Mouse (Mus musculus) monocyte, adult 59 days (primary cell): ENCODE results near the gene Nyap1. TPM values are rescaled to one million over a fixed set of nuclear protein-coding genes. Genes with fewer than 3 reads are reported as not detected.

Source experiments
- total RNA-seq, 2 experiments: library from RNA; stranded (reverse); gene quantifications; one replicate each; pipeline ENCODE4 v1.2.4; 2023

Gene Nyap1
- 1 to 10 TPM in 1 of 2 experiments, under 1 TPM in 1; 0.94 to 1.2 TPM for total RNA-seq

GRCm38 (mm10) chr5:137741023-137741931, at the start of gene Nyap1:
Gene Nyap1, minus strand, starts transcription at chr5:137741607.

GRCm38 (mm10) chr5:137787151-137787928, 45.9 kb upstream of the Nyap1 start, which contains the start of the genes Mepce and Zcwpw1:
Gene Mepce, minus strand, starts transcription at chr5:137787655.
Gene Zcwpw1, plus strand, starts transcription at chr5:137787798.

GRCm38 (mm10) chr5:137778635-137779034, 37.2 kb upstream of the Nyap1 start, which contains the start of gene Ppp1r35:
Gene Ppp1r35, plus strand, starts transcription at chr5:137778849.

GRCm38 (mm10) chr5:137745214-137746171, 4.1 kb upstream of the Nyap1 start, which contains the start of gene Tsc22d4:
Gene Tsc22d4, plus strand, starts transcription at chr5:137745730.

GRCm38 (mm10) chr5:137684294-137685123, 56.9 kb downstream of the Nyap1 start, which contains the start of gene Agfg2:
Gene Agfg2, minus strand, starts transcription at chr5:137684726.

Other genes starting within 250 kb of the Nyap1 start
- gene Pop7, start 239.1 kb downstream of the Nyap1 start, total RNA-seq, result 10 to 100 TPM; 20.8 to 21.6 TPM
- gene Gigyf1, start 223.1 kb downstream of the Nyap1 start, total RNA-seq, result 10 to 100 TPM; 55.2 to 70.1 TPM
- not detected for gene Epo, start 208.4 kb downstream of the Nyap1 start, total RNA-seq
- 1,000 to 10,000 TPM; 1,007 to 1,026 TPM for gene Gnb2, start 208.1 kb downstream of the Nyap1 start, total RNA-seq
- not detected for gene Actl6b, start 188.1 kb downstream of the Nyap1 start, total RNA-seq
- gene Tfr2, start 171.8 kb downstream of the Nyap1 start, total RNA-seq, result not detected
- 10 to 100 TPM; 44.1 to 47.4 TPM for gene Mospd3, start 140.5 kb downstream of the Nyap1 start, total RNA-seq
- gene Pcolce, start 127.8 kb downstream of the Nyap1 start, total RNA-seq, result 1 to 10 TPM in 1 of 2 experiments, under 1 TPM in 1; 0.70 to 1.3 TPM
- not detected for gene Fbxo24, start 112.6 kb downstream of the Nyap1 start, total RNA-seq
- 100 to 1,000 TPM; 230 to 264 TPM for gene Lrch4, start 112.5 kb downstream of the Nyap1 start, total RNA-seq
- 10 to 100 TPM; 46.8 to 54.6 TPM for gene Gm20605, start 112.4 kb downstream of the Nyap1 start, total RNA-seq
- 10 to 100 TPM; 82.6 to 84.7 TPM for gene Sap25, start 100.3 kb downstream of the Nyap1 start, total RNA-seq
- gene Irs3, start 95.9 kb downstream of the Nyap1 start, total RNA-seq, result not detected
- 10 to 100 TPM; 19.8 to 21.9 TPM for gene Agfg2, start 56.9 kb downstream of the Nyap1 start, total RNA-seq
- 100 to 1,000 TPM; 192 to 213 TPM for gene Tsc22d4, start 4.1 kb upstream of the Nyap1 start, total RNA-seq
- 10 to 100 TPM; 19.3 to 22.4 TPM for gene Ppp1r35, start 37.2 kb upstream of the Nyap1 start, total RNA-seq
- 10 to 100 TPM; 45.3 to 50.6 TPM for gene Mepce, start 46.0 kb upstream of the Nyap1 start, total RNA-seq
- gene Zcwpw1, start 46.2 kb upstream of the Nyap1 start, total RNA-seq, result 1 to 10 TPM; 3.7 to 5.0 TPM
- 100 to 1,000 TPM; 435 to 464 TPM for gene Pilra, start 94.7 kb upstream of the Nyap1 start, total RNA-seq
- 100 to 1,000 TPM; 320 to 398 TPM for gene Pilrb1, start 116.5 kb upstream of the Nyap1 start, total RNA-seq
- 100 to 1,000 TPM; 304 to 357 TPM for gene Pilrb2, start 130.2 kb upstream of the Nyap1 start, total RNA-seq
- not detected for gene Cyp3a13, start 180.0 kb upstream of the Nyap1 start, total RNA-seq
- not detected for gene Gjc3, start 221.5 kb upstream of the Nyap1 start, total RNA-seq
- not detected for gene Azgp1, start 239.9 kb upstream of the Nyap1 start, total RNA-seq